Mouse (Mus musculus): Measurements from ENCODE around the gene Tmem165.

DNA sequence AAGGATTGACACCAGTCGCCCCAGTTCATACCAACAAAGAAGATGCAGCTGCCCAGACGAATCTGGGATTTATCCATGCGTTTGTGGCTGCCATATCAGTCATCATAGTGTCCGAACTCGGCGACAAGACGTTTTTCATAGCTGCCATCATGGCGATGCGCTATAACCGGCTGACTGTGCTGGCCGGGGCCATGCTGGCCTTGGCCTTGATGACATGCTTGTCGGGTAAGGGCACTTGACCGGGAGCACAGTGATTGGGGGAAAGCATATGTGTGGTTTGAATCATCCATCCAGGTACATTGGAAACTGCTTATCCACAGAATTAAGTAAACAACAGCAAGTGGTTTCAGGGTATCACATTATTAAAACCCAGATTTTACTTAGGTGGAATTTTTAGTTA lies 15.7 kb downstream of the Tmem165 start:
- no peak for TF ChIP-seq CTCF (IDR thresholded peaks at IDR 0.05; ENCODE audit: control insufficient read depth, insufficient read depth, insufficient read length)
- no peak for TF ChIP-seq MAX (IDR thresholded peaks at IDR 0.05)
- no peak for TF ChIP-seq USF1 (IDR thresholded peaks at IDR 0.05; ENCODE audit: low read depth)
